Mouse (Mus musculus) induced T-regulatory cell, adult 2 months (primary cell): ENCODE data around the gene Pex26.

Source experiments
- DNase-seq: peaks from one replicate; pipeline ENCODE4 v3.0.0-alpha.2; 2012; ENCODE audit warnings: low read depth

The Pex26 gene

DNA sequence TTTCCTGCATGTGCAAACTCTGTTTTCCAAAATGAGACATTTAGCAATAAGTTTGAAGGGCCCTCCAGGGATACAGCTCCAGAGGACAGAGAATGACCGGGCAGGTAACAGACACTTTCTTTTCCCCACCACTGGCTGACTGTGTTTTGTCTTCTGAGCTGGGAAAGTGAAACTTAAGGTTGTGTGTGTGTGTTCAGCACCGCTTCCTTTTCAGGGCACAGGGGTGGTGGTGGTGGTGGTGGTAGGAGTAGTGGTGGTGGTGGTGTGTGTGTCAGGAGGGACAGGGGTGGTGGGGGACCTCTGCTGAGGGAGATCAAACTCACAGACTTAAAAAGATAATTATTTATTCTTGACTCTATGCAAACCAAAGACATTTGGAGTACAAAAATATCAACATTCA, 58.3 kb downstream of the Pex26 start:
- peak; percentile 61 for DNase-seq

DNA sequence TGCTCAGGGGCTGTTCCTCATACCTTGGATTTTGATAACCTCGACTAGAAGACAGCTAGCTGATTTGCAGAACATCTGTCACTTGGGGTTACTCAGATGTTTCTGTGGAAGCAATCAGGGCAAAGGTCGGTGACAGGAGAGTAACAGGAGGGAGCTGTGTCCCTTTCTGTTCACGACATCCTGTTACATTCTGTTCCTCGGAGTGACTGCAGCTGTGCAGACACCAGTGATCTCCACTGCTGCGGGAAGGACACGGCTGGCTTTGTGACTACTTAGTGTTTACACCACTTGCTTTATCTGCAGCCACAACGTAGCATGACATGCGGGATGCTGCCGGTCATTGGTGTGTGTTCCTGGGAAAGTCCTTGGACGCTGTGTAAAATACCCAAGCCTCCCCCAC, 59.7 kb downstream of the Pex26 start:
- DNase-seq, result peak; percentile 59

DNA sequence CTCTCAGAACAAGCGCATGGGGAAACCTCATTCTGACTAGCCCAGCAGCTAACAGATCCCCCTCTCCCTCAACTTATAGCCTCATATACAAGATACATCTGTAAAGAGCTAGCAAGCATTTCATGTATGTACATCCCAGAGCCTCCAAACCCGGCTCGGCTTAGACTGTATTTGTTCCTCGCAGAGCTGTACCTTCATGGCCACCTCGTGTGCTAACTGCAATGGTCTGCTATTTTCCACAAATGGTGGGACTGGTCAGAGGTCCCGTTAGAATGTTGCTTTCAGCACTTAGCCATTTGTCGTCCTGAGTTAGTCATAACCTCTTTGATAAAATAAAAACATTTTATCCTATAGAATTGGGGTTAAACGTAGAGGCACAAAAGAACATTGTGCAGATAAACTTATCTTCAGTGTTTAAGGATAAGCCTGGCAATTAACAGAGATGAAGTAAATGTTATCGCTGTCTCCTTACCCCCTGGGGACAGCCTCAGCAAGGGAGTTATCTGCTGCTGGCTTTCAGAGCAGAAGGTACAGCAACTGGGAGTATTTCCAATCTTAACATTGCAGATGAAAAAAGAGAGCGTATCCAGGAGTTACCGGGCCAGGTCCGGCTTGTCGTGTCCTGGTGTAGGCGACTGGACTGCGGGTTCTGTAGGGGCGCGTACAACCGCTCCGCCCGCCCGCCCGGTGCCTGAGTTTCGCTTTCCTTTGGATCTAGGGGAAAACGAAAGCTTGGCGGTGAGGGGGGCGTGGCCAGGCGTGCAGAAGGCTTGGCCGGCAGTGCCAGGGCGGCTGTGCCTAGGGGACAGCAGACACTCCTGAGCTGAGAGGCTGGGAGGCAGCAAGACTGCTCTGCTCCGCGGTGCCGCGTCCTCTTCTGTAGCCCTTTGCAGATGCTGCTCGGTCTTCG, 61.9 kb downstream of the Pex26 start, which contains the start of gene Usp18:
Gene Usp18, plus strand, starts transcription at position 780 of the 910 bp plus-strand sequence.
- peak; percentile 95 for DNase-seq

DNA sequence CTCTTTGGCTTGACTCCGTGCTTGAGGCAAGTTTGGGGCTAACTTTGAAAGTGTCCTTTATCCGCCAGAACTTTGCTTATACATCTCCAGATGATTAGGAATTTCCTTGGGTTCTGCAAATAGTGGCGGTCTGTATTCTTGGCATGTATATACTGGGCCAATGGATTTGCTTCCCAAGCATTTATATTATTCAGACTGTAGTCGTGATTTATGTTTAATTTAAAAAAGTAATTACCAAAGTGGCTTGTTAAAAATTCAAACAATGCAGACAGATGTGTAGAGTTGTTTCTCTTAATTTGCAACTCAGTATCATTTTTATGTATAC, 62.5 kb downstream of the Pex26 start:
- no peak for DNase-seq
